Mouse (Mus musculus): ENCODE measurements around the gene Cux1. TPM values are rescaled to one million over a fixed set of nuclear protein-coding genes. Genes with fewer than 3 reads are reported as not detected.

The Cux1 gene
- polyA plus RNA-seq, 1 experiment from 2014 or later = 139 TPM

GRCm38 (mm10) chr5:136531674-136532365 is 35.5 kb downstream of the Cux1 start:
- Histone ChIP-seq H3K27ac (no peak overlapping the region), H3K9ac (no peak overlapping the region), H3K4me3 (no peak overlapping the region), H3K4me1 (peaks cover 14% of the 10 kb centered on the region; the same call in 1 of the 2 replicates), H3K9me3 (replicated peaks) (no peaks in the 10 kb centered on the region), H3K36me3 (ENCODE audit: poor library complexity, severe bottlenecking) (0 out of 2 replicates have a peak, but pooled peaks cover 3% of the 10 kb centered on the region), H3K4me2 (no peak overlapping the region), H3K27me3 (no peaks in the 10 kb centered on the region)
- WGBS = 82% methylated on average over 2 of the region's 2 CpGs
- ATAC-seq = no peak

DNA sequence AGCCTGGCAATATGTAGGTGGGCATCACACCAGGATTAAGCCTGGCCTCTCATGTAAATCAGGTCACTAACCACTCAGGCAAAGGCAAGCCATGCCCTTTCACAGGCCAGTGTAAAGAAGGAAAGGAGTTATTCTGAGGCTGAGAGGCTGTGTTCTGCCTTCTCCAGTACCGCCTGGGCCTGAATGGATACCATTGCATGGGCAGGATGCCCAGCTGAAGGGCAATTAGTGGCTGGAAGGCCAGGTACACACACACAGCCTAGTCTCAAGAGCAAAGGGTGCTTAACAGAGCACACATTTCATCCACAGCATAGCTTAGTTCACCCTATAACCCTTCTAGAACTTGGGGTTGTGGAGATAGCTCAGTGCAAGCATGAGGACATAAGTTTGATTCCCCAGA is 36.4 kb downstream of the Cux1 start:
- H3K36me3 ChIP-seq (ENCODE audit: poor library complexity, severe bottlenecking) = 0 out of 2 replicates have a peak, but pooled peaks cover 7% of the 10 kb centered on the region
- H3K9ac ChIP-seq = no peak overlapping the region
- no peak overlapping the region for H3K27ac ChIP-seq
- ATAC-seq = no peak
- H3K4me2 ChIP-seq = no peak overlapping the region
- no peak overlapping the region for H3K4me3 ChIP-seq
- 80% methylated on average over 1 of the region's 1 CpGs for WGBS
- peaks cover 12% of the 10 kb centered on the region; the same call in 1 of the 2 replicates for H3K4me1 ChIP-seq
- no peaks in the 10 kb centered on the region for H3K27me3 ChIP-seq
- no peaks in the 10 kb centered on the region for H3K9me3 ChIP-seq (replicated peaks)

DNA sequence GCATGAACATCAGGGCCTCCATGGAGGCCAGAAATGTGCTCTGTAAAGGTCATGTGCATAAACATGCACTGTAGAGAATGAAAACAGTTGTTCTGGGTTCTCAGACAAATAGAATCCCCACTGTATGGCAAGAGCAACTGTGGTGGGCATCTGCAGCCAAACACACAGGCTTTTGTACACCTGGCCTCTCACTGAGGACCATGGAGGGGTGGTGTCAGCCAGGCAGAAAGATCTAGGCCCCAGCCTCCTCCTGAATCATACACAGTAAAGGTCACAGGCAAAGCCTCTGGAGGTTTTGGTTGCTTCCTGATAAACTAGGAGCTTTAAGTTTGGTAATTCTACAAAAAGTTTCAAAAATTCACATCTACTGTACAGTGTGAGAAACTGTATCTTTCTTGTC is 38.1 kb downstream of the Cux1 start:
- Histone ChIP-seq H3K27me3 (no peaks in the 10 kb centered on the region), H3K9me3 (replicated peaks) (no peaks in the 10 kb centered on the region)

GRCm38 (mm10) chr5:136527871-136528270 is 39.4 kb downstream of the Cux1 start:
- 81% methylated on average over 1 of the region's 1 CpGs for WGBS
- Histone ChIP-seq H3K9me3 (replicated peaks) (no peaks in the 10 kb centered on the region), H3K36me3 (ENCODE audit: poor library complexity, severe bottlenecking) (0 out of 2 replicates have a peak, but pooled peaks cover 3% of the 10 kb centered on the region), H3K4me3 (no peak overlapping the region), H3K9ac (no peak overlapping the region), H3K27me3 (no peaks in the 10 kb centered on the region), H3K27ac (no peak overlapping the region), H3K4me2 (no peak overlapping the region), H3K4me1 (peaks cover 23% of the 10 kb centered on the region; the same call in 1 of the 2 replicates)
- ATAC-seq = no peak

More for the DNA sequence above, 38.1 kb downstream of the Cux1 start:
- Histone ChIP-seq H3K36me3 (ENCODE audit: poor library complexity, severe bottlenecking) (0 out of 2 replicates have a peak, but pooled peaks cover 7% of the 10 kb centered on the region), H3K27ac (no peak overlapping the region), H3K4me3 (no peak overlapping the region), H3K4me2 (no peak overlapping the region), H3K9ac (no peak overlapping the region), H3K4me1 (peaks cover 13% of the 10 kb centered on the region; the same call in 1 of the 2 replicates)
- no peak for ATAC-seq

DNA sequence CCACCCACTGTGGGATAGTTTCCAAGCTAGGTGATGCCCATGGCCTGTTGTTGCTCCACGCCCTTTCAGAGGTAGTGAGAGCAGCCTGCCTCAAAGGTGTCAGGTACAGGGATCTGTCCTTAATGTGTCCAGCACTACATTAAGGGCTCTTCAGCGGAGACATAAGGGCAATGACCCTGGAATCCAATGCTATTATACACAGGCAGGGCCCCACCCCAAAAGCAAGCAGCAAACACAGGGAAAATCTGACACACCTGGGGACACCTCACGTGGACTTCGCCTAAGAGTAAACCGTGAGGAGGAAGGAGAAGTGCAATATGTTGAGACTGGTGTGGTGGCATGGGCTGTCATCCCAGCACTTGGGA is 40.8 kb downstream of the Cux1 start:
- Histone ChIP-seq H3K9ac (no peak overlapping the region), H3K27ac (no peak overlapping the region), H3K27me3 (no peaks in the 10 kb centered on the region), H3K9me3 (replicated peaks) (no peaks in the 10 kb centered on the region), H3K4me3 (no peak overlapping the region), H3K36me3 (ENCODE audit: poor library complexity, severe bottlenecking) (0 out of 2 replicates have a peak, but pooled peaks cover 3% of the 10 kb centered on the region), H3K4me1 (peaks cover 27% of the 10 kb centered on the region; the same call in 1 of the 2 replicates), H3K4me2 (no peak overlapping the region)
- ATAC-seq = no peak
- WGBS = 91% methylated on average over 5 of the region's 5 CpGs

DNA sequence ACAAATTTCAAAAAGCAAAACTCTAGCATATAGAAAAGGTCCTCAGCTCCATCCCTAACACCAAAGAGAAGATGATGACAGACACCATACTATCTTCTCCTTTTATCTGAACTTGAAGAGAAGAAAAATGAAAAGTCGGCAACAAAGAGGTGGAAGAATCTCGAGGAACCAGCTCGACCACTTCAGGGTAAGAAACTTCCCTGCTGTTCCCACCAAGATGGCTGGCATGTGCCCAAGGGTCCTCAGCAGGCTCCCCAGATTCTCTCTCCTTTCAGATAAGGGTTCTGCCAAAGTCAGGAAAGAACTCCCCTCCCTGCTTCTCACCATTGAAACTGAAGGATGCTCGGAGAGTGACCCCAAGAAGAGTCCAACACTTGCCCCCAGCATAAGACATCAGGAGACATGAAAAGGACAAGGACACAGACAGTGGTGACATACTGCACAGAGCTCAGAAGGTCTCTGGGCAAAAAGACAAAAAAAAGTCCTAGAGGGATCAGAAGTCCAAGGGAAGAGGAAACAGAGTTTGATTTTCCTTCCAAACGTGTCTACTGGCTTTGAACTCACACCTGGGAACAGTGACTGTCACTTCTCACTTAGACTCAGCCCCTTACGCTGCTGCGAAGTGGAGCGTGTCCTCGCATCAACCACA is 41.3 kb downstream of the Cux1 start:
- WGBS = 82% methylated on average over 9 of the region's 9 CpGs

DNA sequence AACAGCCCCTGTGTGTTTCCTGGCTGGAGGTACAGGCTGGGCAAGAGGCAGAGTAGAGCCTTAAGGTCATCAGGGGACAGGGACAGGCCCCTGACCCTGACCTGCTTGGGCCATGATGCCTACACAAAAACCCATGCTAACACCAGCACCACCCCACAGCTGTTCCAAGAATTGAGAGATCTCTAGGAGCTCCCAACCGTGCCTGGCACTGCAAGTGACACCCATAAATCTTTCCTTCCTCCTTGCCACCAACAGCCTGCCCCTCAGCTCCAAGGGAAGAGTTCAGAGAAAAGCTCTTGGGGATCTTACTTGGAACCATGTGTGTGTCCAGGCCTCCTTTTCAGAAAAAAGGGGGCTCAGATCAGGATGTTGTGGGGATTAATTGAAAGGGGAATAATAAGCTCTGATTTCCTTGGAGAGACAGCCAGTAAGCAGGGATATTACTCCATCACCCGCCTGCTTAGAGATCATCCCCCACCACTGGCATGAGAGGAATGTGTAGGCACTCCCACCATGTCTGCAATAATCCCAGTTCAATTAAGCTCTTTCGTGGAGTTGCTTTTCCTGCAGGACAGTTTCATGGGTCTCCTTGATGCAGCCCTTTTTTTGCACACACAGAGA is 44.3 kb downstream of the Cux1 start:
- H3K27ac ChIP-seq = no peak overlapping the region

More for the DNA sequence above, 41.3 kb downstream of the Cux1 start:
- H3K27ac ChIP-seq = no peak overlapping the region
- H3K4me2 ChIP-seq = no peak overlapping the region
- H3K9me3 ChIP-seq (replicated peaks) = no peaks in the 10 kb centered on the region
- H3K36me3 ChIP-seq (ENCODE audit: poor library complexity, severe bottlenecking) = 0 out of 2 replicates have a peak, but pooled peaks cover 3% of the 10 kb centered on the region
- no peak overlapping the region for H3K4me3 ChIP-seq
- H3K4me1 ChIP-seq = peaks cover 26% of the 10 kb centered on the region; the same call in 1 of the 2 replicates
- no peak for ATAC-seq
- H3K27me3 ChIP-seq = no peaks in the 10 kb centered on the region
- H3K9ac ChIP-seq = no peak overlapping the region

DNA sequence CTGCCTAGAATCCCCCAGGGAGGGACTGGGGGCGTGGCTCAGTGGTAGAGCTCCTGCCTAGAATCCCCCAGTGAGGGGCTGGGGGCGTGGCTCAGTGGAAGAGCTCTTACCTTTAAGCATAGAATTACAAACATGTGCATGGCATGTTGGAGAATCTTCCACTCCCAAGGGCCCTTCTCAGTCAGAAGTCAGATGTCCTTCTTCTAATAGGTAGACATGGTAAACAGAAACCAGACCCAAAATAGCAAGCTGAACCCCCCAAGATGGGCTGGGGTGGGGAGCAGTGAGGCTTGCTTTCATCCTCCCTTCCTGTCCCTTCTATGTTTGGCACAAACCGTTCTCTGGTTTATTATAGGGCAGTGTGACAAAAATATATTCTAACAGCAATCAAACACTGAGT is 45.6 kb downstream of the Cux1 start:
- no peaks in the 10 kb centered on the region for H3K27me3 ChIP-seq
- 0 out of 2 replicates have a peak, but pooled peaks cover 3% of the 10 kb centered on the region for H3K36me3 ChIP-seq (ENCODE audit: poor library complexity, severe bottlenecking)
- no peak overlapping the region for H3K9ac ChIP-seq
- H3K4me2 ChIP-seq = no peak overlapping the region
- WGBS = 96% methylated on average over 3 of the region's 3 CpGs
- ATAC-seq = no peak
- peaks cover 28% of the 10 kb centered on the region; the same call in 1 of the 2 replicates for H3K4me1 ChIP-seq
- H3K27ac ChIP-seq = no peak overlapping the region
- H3K4me3 ChIP-seq = no peak overlapping the region
- H3K9me3 ChIP-seq (replicated peaks) = no peaks in the 10 kb centered on the region

More for the DNA sequence above, 44.3 kb downstream of the Cux1 start:
- ATAC-seq = no peak
- Histone ChIP-seq H3K4me2 (no peak overlapping the region), H3K4me3 (no peak overlapping the region), H3K36me3 (ENCODE audit: poor library complexity, severe bottlenecking) (0 out of 2 replicates have a peak, but pooled peaks cover 3% of the 10 kb centered on the region), H3K4me1 (peaks cover 24% of the 10 kb centered on the region; the same call in 1 of the 2 replicates), H3K9me3 (replicated peaks) (no peaks in the 10 kb centered on the region), H3K9ac (no peak overlapping the region), H3K27me3 (no peaks in the 10 kb centered on the region)
- WGBS = 35% methylated on average over 3 of the region's 3 CpGs

- Histone ChIP-seq H3K36me3 (ENCODE audit: poor library complexity, severe bottlenecking) (no peaks in the 10 kb centered on the region), H3K4me2 (no peak overlapping the region), H3K4me1 (peaks cover 31% of the 10 kb centered on the region), H3K27me3 (no peaks in the 10 kb centered on the region), H3K27ac (no peak overlapping the region), H3K4me3 (no peak overlapping the region), H3K9ac (no peak overlapping the region), H3K9me3 (replicated peaks) (no peaks in the 10 kb centered on the region)
- WGBS = 96% methylated on average over 3 of the region's 3 CpGs
- ATAC-seq = no peak
These were observed 48.4 kb downstream of the Cux1 start for GRCm38 (mm10) chr5:136518648-136519437.

GRCm38 (mm10) chr5:136517510-136517909 is 49.8 kb downstream of the Cux1 start:
- Histone ChIP-seq H3K9me3 (replicated peaks) (no peaks in the 10 kb centered on the region), H3K4me3 (no peak overlapping the region), H3K27me3 (no peaks in the 10 kb centered on the region), H3K4me1 (peaks cover 23% of the 10 kb centered on the region), H3K27ac (no peak overlapping the region), H3K9ac (no peak overlapping the region), H3K4me2 (no peak overlapping the region), H3K36me3 (ENCODE audit: poor library complexity, severe bottlenecking) (no peaks in the 10 kb centered on the region)
- 43% methylated on average over 2 of the region's 2 CpGs for WGBS
- no peak for ATAC-seq

DNA sequence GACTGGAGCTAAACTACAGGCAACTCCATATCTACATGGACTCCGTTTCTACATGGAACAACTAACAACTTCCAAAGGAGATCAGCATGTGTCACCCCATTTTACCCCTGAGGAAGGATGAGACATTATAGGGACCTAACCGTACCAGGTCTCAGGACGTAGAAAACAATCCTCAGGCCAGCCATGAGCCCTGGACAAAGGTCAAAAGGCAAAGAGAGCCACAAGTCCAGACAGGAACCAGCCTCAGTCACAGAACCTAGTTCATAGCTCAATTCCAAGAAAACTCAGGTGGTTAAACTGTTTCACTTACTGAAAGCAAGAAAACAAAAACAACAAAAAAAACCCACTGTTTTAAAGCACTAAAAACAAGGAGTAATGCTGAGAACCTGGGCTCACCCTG is 50.7 kb downstream of the Cux1 start:
- Histone ChIP-seq H3K9ac (no peak overlapping the region), H3K9me3 (replicated peaks) (no peaks in the 10 kb centered on the region), H3K4me2 (no peak overlapping the region), H3K4me1 (peaks cover 30% of the 10 kb centered on the region), H3K27ac (no peak overlapping the region), H3K4me3 (no peak overlapping the region), H3K36me3 (ENCODE audit: poor library complexity, severe bottlenecking) (no peaks in the 10 kb centered on the region), H3K27me3 (no peaks in the 10 kb centered on the region)
- no peak for ATAC-seq
- 95% methylated on average over 3 of the region's 3 CpGs for WGBS
